Mouse (Mus musculus) kidney, adult 2 months (tissue): ENCODE results near the gene Exosc7. TPM values are rescaled to one million over a fixed set of nuclear protein-coding genes. Genes with fewer than 3 reads are reported as not detected.

Experiments used
- DNase-seq: peaks from one replicate; pipeline ENCODE4 v3.0.0; 2021
- H3K27ac ChIP-seq: fragments of 200-500 bp; 2 replicates; pipeline ENCODE4 v1.5.1; 2012; ENCODE audit warnings: low read depth, low read length, control low read depth, inconsistent platforms; ENCODE audit not compliant: insufficient read depth
- H3K27me3 ChIP-seq: fragments of 200-500 bp; replicated peaks from 2 replicates; pipeline ENCODE4 v1.6.1; 2012; ENCODE audit warnings: mild to moderate bottlenecking, moderate library complexity, low read length, inconsistent platforms; ENCODE audit not compliant: control insufficient read depth, insufficient read depth
- H3K36me3 ChIP-seq: fragments of 200-500 bp; 2 replicates; pipeline ENCODE4 v1.6.1; 2012; ENCODE audit warnings: mild to moderate bottlenecking, moderate library complexity, low read length, inconsistent platforms; ENCODE audit not compliant: control insufficient read depth, insufficient read depth
- H3K4me1 ChIP-seq: fragments of 200-500 bp; 2 replicates; pipeline ENCODE4 v1.6.1; 2011; ENCODE audit warnings: low read length; ENCODE audit not compliant: control insufficient read depth, insufficient read depth
- H3K4me3 ChIP-seq: fragments of 200-500 bp; 2 replicates; pipeline ENCODE4 v1.5.1; 2011; ENCODE audit warnings: mild to moderate bottlenecking, low read depth, low read length, control low read depth; ENCODE audit not compliant: insufficient read depth
- CTCF ChIP-seq: fragments of 200-500 bp; conservative IDR thresholded peaks from 2 replicates; pipeline ENCODE4 v1.5.1; 2011; ENCODE audit warnings: low read depth, mild to moderate bottlenecking, control low read depth, low read length, moderate library complexity, mixed read lengths; ENCODE audit not compliant: insufficient read depth, insufficient read length
- POLR2A ChIP-seq: fragments of 200-500 bp; IDR thresholded peaks from one replicate; pipeline ENCODE4 v1.6.1; 2011; ENCODE audit warnings: low read depth, low read length, control low read depth
- WGBS: fragments of 180-500 bp; shearing (Covaris S2); methylation state at CpG from one replicate; pipeline ENCODE4 v1.1.7; 2018; 5-methylcytosine and 5-hydroxymethylcytosine counted together
- polyA plus RNA-seq: library from polyadenylated mRNA; depleted of rRNA; stranded (reverse); fragments of >200 nt; gene quantifications from 2 replicates; pipeline ENCODE4 v1.2.3, GENCODE M21; 2012

Gene Exosc7
- polyA plus RNA-seq, 1 experiment: 44.3 TPM

GRCm38 (mm10) chr9:123099631-123100455 is 13.2 kb upstream of the Exosc7 start:
- TF ChIP-seq CTCF (no peak), POLR2A (no peak)
- Histone ChIP-seq H3K4me3 (no peak overlapping the region), H3K27me3 (no peaks in the 10 kb centered on the region), H3K4me1 (no peaks in the 10 kb centered on the region), H3K27ac (no peak overlapping the region), H3K36me3 (no peaks in the 10 kb centered on the region; the same call in 1 of the 2 replicates)
- DNase-seq: no peak
- WGBS: 97% methylated on average over 16 of the region's 16 CpGs

- no peak for TF ChIP-seq POLR2A
- no peak for TF ChIP-seq CTCF
- no peaks in the 10 kb centered on the region for H3K27me3 ChIP-seq
- peaks cover 2% of the 10 kb centered on the region; the same call in 1 of the 2 replicates for H3K36me3 ChIP-seq
- no peak overlapping the region for H3K27ac ChIP-seq
- no peak for DNase-seq
- H3K4me3 ChIP-seq: no peak overlapping the region
- no peaks in the 10 kb centered on the region for H3K4me1 ChIP-seq
These were observed 9.6 kb upstream of the Exosc7 start for GRCm38 (mm10) chr9:123103425-123103824.

GRCm38 (mm10) chr9:123104362-123104761 is 8.7 kb upstream of the Exosc7 start:
- Histone ChIP-seq H3K27me3 (no peaks in the 10 kb centered on the region), H3K4me1 (no peaks in the 10 kb centered on the region), H3K36me3 (peaks cover 2% of the 10 kb centered on the region; the same call in 1 of the 2 replicates), H3K27ac (no peak overlapping the region), H3K4me3 (no peak overlapping the region)
- TF ChIP-seq POLR2A (no peak), CTCF (no peak)
- DNase-seq: no peak

GRCm38 (mm10) chr9:123107186-123107585 is 5.8 kb upstream of the Exosc7 start:
- Histone ChIP-seq H3K27me3 (no peaks in the 10 kb centered on the region), H3K27ac (no peak overlapping the region), H3K4me3 (no peak overlapping the region), H3K4me1 (peaks cover 6% of the 10 kb centered on the region; the same call in 1 of the 2 replicates), H3K36me3 (peaks cover 2% of the 10 kb centered on the region; the same call in 1 of the 2 replicates)
- WGBS: 87% methylated on average over 4 of the region's 4 CpGs
- no peak for TF ChIP-seq CTCF
- no peak for DNase-seq

- Histone ChIP-seq H3K4me3 (no peak overlapping the region), H3K27me3 (no peaks in the 10 kb centered on the region), H3K27ac (no peak overlapping the region), H3K36me3 (peaks cover 2% of the 10 kb centered on the region; the same call in 1 of the 2 replicates), H3K4me1 (peaks cover 6% of the 10 kb centered on the region; the same call in 1 of the 2 replicates)
- DNase-seq: no peak
- no peak for TF ChIP-seq POLR2A
- no peak for TF ChIP-seq CTCF
- 80% methylated on average over 7 of the region's 7 CpGs for WGBS
These were observed 3.8 kb upstream of the Exosc7 start for GRCm38 (mm10) chr9:123109188-123109587.

- no peak for TF ChIP-seq POLR2A
- TF ChIP-seq CTCF: no peak
- no peak for DNase-seq
- Histone ChIP-seq H3K27ac (no peak overlapping the region), H3K36me3 (no peaks in the 10 kb centered on the region), H3K27me3 (no peaks in the 10 kb centered on the region), H3K4me3 (no peak overlapping the region), H3K4me1 (peaks cover 9% of the 10 kb centered on the region; the same call in 1 of the 2 replicates)
- 44% methylated on average over 8 of the region's 8 CpGs for WGBS
These were observed 1.2 kb upstream of the Exosc7 start for GRCm38 (mm10) chr9:123111751-123112221.

GRCm38 (mm10) chr9:123113931-123114330 is 916 bp downstream of the Exosc7 start:
- DNase-seq: no peak
- H3K4me1 ChIP-seq: peaks cover 9% of the 10 kb centered on the region; the same call in 1 of the 2 replicates
- H3K4me3 ChIP-seq: peak overlapping the region; percentile 90
- H3K27ac ChIP-seq: no peak overlapping the region
- no peaks in the 10 kb centered on the region; the same call in 1 of the 2 replicates for H3K36me3 ChIP-seq
- no peak for TF ChIP-seq CTCF
- 45% methylated on average over 6 of the region's 6 CpGs for WGBS
- H3K27me3 ChIP-seq: no peaks in the 10 kb centered on the region
